Mouse (Mus musculus) frontal cortex, adult 2 months (tissue): ENCODE results near the gene Usp27x. TPM values are rescaled to one million over a fixed set of nuclear protein-coding genes. Genes with fewer than 3 reads are reported as not detected.

ENCODE experiments used
- DNase-seq, 2 experiments: peaks; one replicate each; pipeline ENCODE4 v3.0.0; 2022; ENCODE audit warnings: low spot score in 1 of 2; ENCODE audit errors: extremely low spot score in 1 of 2
- polyA plus RNA-seq: library from polyadenylated mRNA; depleted of rRNA; stranded (reverse); fragments of >200 nt; gene quantifications from 2 replicates; pipeline ENCODE4 v1.2.3, GENCODE M21; 2012; rRNA removed

Gene Usp27x
- polyA plus RNA-seq = 5.3 and 5.9 TPM in 2 replicates

DNA sequence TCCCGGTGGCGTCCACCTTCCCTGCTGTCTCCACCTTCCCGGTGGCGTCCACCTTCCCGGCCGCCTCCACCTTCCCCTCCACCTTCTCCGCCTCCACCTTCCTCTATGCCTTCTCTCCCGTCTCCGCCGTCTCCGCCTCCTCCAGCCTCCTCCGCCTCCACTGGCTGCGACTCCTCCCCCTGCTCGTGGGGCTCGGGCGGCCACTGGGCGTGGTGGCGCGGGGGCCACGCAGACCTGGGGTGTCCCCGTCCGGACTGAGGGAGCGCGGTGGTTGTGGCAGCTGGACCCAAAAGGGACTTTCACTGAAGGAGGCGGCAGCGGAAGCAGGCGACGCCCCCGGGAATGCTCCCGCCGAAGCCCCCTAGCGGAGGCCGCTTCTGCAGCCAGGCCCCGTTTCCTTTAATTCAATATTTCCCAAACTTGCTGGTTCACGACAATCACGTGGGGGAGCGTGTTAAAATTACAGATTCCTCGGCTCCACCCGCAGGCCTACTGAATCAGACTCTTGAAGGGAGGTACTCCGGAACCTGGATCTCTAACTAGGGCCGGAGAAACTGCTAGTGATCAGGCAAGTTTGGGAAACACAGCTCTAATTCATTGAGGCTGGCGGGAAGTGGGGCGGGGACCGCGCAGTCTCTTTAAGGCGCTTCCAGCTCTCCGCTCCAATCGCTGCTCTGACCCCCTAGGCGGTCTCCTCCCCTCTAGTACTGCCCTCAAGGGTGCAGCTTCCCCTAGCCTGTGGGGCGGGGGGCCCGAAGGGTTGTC, at the start of gene Usp27x:
Gene Usp27x (minus strand): TSS at position 115 of the 765 bp plus-strand sequence.
- peak; percentile 30 to 70 for DNase-seq

DNA sequence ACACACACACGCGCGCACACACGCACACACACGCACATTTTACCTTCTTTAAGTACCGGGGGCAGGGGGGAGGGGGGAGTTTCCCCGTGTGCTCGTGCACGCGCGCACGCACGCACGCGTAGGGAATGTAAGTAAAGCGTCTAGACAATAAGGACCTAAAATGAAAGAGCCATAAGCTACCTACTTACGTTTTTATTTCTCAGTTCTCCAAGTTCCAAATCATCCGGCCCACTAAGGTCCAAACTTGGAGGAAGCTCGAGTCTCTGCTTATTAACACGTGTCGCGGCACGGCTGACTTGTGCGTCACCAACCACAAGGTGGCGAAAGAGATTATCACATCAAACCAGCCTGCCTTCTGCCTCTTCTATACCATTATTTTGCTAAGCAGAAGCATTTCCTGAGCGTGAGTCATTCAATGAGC, 47.1 kb upstream of the Usp27x start:
- DNase-seq = peak; percentile 63 to 84

DNA sequence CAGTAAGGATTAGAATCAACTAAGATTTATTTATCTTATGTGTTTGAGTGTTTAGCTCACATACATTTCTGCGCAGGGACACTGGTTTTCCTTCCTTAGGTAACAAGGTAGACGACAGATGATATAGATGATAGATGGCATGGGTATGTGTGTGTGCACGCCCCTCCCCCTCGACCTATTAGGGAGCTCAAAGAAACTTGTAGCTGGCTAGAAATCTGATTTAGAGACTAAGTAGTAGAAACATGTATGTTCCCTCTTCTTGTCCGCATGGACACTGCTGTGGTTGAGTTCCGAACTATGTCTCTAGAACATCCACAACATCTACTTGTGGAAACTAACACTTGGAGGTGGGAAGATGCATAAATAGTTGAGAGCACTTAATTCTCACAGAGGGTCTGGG, 46.5 kb upstream of the Usp27x start:
- no peak for DNase-seq

DNA sequence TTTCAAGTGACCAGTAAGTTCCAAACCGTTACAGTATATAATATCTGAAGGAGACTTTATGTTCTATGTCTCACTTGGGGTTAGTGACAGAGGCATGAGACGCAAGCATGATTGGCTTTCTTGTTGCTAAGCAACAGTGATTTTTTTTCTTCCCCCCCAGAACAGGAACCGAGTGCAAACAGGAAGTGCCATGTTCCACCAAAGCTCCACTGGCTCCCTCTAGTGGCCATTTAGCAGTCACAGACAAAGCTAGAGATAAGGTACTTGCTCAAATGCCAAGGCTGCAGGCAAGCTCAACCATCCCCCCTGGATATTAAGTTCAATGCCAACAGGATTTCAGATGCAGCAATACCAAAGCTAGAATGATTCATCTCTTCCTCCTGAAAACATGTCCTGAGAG, 45.4 kb upstream of the Usp27x start:
- peak; percentile 75 to 90 for DNase-seq

DNA sequence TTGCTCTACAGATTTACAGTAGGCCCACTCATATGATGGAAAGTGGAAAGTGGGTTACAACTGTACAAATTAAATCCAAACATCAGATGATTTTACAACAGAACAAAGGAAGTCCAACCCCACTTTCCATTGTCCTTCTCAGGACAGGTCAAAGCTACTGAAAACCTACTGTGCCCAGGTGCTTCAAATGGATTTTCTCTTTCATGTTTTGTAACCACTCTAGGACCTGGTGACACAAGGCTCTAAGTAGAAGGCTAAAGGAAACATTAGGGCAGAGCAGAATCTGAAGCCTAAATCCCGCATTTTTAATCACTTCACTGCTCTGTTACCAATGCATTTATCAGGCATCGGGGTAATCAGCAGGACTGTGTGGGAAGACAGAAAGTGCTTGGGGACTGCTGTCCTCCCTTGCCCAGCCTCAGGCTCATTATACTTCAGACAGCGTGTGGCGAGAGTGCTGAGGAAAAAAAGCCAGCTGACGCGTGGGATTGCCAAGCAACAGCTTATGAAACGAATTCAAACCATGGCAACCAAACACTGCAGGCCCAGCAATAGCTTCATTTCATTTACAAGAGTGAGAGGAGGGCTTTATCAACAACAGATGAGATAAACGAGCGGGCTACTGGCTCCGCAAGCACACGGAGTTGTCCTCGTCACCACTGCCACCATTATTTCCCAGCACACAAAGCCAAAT, 40.7 kb upstream of the Usp27x start:
- peak; percentile 70 to 79 for DNase-seq

DNA sequence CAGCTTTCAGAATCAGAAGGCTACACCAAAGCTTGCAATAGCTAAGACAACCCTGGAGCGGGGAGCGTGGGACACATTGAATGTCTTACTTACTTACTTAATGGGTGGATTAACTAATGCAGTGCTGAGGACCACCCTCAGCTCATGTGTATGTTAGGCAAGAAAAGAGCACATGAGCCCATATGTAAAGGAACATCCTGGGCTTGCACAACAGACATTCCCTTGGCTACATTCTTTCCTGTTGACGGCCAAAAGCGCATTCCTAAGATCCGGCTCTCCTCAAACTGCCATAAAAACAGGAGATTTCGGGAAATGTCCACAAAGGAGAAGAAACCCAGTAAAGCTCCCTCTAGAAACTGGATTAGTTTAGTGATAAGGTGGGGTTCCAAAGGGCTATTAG, 39.7 kb upstream of the Usp27x start:
- DNase-seq = no peak

DNA sequence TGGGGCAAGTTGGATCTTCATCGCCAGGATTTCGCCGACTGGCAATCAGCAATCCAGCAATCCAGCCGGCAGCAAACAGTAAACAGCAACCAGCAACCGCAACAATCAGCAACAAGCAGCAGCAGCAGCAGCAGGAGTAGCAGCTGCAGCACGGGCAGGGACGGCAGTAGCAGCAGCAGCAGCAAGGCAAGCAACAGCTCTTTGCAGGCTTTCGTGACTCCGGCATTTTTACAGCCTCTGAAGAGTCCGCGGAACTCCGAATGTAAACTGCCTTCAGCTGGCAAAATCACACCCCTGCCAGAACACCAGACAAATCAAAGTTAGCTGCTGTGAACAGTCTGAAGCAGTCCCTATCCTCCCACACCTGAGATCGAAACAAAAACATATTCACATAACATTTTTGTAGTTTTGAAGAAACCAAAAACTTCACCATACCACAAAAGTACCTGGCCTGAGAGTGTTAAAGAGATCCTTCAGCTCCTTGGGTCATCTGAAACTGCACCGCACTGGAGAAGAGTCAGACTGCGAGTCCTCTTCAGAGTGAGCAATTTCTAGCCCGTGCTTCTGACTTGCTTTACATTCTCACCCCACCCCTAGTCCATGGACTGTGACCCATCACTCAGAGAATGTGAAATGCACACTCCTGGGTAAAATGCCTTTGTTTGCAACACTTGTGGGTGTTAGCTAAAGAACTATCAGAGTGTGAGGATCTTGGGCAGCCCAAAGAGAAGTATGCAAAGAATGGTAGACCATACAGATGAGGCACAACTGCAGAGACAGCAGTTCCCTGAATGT, 36.8 kb upstream of the Usp27x start:
- no peak for DNase-seq

DNA sequence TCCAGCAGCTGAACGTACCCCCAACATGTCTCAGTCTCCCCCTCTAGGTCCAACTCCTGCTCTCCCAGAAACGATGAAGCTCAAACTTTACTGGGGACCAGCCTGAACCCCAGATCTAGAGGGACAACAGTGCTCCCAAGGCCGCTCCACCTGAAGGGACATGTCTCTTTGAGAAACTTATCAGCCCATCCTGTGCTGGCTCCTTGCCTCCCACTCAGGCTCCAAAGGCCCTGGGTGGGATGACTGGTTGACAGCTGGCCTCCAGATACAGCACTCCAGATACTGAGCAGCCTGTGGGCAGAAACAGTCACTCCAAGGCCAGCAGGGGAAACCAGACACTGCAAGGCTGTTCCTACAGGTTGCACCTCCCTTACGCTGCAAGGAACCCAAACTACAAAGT, 956 bp upstream of the Usp27x start:
- DNase-seq = no peak

DNA sequence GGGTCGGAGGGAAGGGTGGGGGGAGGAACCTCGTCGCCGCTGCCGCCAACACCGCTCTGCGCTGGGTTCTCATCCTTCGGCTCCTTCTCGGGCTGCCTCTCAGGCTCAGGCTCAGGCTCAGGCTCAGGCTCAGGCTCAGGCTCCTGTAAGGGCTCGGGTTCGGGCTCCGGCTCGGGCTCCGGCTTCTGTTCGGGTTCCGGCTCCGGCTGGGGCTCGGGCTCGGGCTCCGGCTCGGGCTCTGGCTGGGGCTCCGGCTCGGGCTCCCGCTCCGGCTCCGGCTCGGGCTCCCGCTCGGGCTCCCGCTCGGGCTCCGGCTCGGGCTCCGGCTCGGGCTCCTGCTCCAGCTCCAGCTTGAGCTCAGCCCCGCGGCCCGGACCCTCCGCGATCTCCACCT, 311 bp downstream of the Usp27x start:
- DNase-seq = no peak

DNA sequence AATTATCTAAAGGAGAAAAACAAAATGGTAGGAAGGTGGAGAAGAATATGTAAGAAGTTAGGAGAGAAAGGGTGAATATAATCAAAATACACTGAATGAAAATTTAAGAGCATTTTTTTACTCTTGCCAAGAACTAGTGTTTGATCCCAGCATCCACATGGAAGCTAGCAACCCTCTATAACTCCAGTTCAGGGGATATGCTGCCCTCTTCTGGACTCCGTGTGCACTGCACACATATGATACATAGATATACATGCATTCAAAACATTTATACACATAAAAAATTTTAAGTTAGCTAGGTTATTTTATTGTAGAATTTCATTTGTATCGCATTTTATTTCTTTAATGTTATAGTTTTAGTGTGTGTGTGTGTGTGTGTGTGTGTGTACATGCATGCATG, 50.2 kb downstream of the Usp27x start:
- no peak for DNase-seq

DNA sequence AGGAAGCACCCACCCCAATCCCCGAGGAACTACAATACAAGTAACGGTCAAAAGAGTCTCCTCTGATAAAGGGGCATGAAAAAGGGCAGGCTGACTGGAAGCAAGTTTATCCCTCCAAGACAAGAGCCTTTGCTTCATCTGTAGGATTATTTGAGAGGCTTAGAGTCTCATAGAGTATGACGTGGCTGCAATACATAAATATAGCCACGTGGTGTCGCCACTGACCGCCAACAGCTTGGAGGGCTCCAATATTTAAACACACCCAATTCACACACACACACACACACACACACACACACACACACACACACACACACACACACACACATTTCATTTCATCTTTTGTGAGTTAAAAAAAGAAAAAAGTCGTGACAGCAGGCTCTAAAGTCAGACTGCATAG, 53.3 kb downstream of the Usp27x start:
- peak; percentile 13 to 80 for DNase-seq

Other genes starting within 250 kb of the Usp27x start
- gene Clcn5, start 56.5 kb downstream of the Usp27x start, polyA plus RNA-seq = 3.9 and 4.1 TPM in 2 replicates
- 0.08 and 0.17 TPM in 2 replicates for gene Foxp3, start 197.8 kb upstream of the Usp27x start, polyA plus RNA-seq
- gene Ppp1r3f, start 198.5 kb upstream of the Usp27x start, polyA plus RNA-seq = 13.9 and 14.8 TPM in 2 replicates
- 31.1 and 32.6 TPM in 2 replicates for gene Ccdc22, start 229.7 kb upstream of the Usp27x start, polyA plus RNA-seq
- 0.19 and 0.22 TPM in 2 replicates for gene Cacna1f, start 231.3 kb upstream of the Usp27x start, polyA plus RNA-seq